23 mouse cellular contexts compared by ENCODE assay signal in genomic region chr6:107924200-107924735, GRCm38 (mm10).
DNase-seq lines count a peak whose midpoint lies in the region; ATAC-seq and TF ChIP-seq lines count a peak whose summit lies in the region.
"Had no signal": no experiment of that assay in that cellular context is flagged by ENCODE, and none has a peak within 500 bp of the region (broad histone marks: within the 10 kb centered on the region; RNA-seq: fewer than 3 reads in every experiment).

No protein-coding gene starts in this region.

- H3K27ac ChIP-seq in hindbrain, embryonic 12.5 days = peak overlapping the region; percentile 23; the same call in 1 of the 2 replicates
- H3K27ac ChIP-seq in hindbrain, embryonic 10.5 days = no peak overlapping the region
- H3K27ac ChIP-seq in hindbrain, embryonic 14.5 days = peak overlapping the region; percentile 38; the same call in 1 of the 2 replicates
- H3K27ac ChIP-seq in hindbrain, postnatal 0 days = peak overlapping the region; percentile 36; the same call in 1 of the 2 replicates
- no peak overlapping the region for H3K27ac ChIP-seq in midbrain, postnatal 0 days (ENCODE audit: low read depth, low read length)
- H3K27ac ChIP-seq in liver, embryonic 11.5 days (ENCODE audit: low read depth, low read length) = no peak overlapping the region
- H3K27ac ChIP-seq: heart, embryonic 15.5 days; intestine, embryonic 15.5 days; left cerebral cortex, adult 2 months; macrophage had no signal

- no peak overlapping the region; the same call in 1 of the 2 replicates for H3K4me2 ChIP-seq in hindbrain, embryonic 12.5 days (replicated peaks)
- no peak overlapping the region for H3K4me2 ChIP-seq in hindbrain, embryonic 14.5 days (replicated peaks)
- H3K4me2 ChIP-seq in hindbrain, postnatal 0 days (ENCODE audit: low read depth, low read length) = peak overlapping the region; percentile 24
- no peak overlapping the region for H3K4me2 ChIP-seq in midbrain, postnatal 0 days (ENCODE audit: low read depth, low read length, poor library complexity, severe bottlenecking)
- no peak overlapping the region for H3K4me2 ChIP-seq in liver, embryonic 11.5 days
- H3K4me2 ChIP-seq: heart, embryonic 15.5 days; intestine, embryonic 15.5 days had no signal

- no peak for DNase-seq in hindbrain, embryonic 10.5 days (ENCODE audit: low spot score)
- no peak for DNase-seq in hindbrain, embryonic 14.5 days (ENCODE audit: low spot score)
- peak; percentile 23 for DNase-seq in hindbrain, postnatal 0 days (ENCODE audit: low spot score)
- peak; percentile 17 for DNase-seq in midbrain, postnatal 0 days (ENCODE audit: low spot score)
- DNase-seq in right cerebral cortex, postnatal 36 days (ENCODE audit: low spot score in 2 of 2) = no peak
- no peak for DNase-seq in liver, embryonic 11.5 days (ENCODE audit: low spot score)
- DNase-seq: adrenal gland, adult 8-10 months; B cell, adult 2 months; cerebellum, adult 18-20 months; heart, postnatal 4 days; kidney, adult 8-10 months; kidney, postnatal 10 days; liver, postnatal 0 days; right cerebral cortex, postnatal 14 days; spleen, adult 18-20 months; thymus, postnatal 25 days had no signal

- whole genome bisulfite sequencing in hindbrain, embryonic 12.5 days = 73% methylated on average over 7 of the region's 7 CpGs
- 83% methylated on average over 7 of the region's 7 CpGs for WGBS in hindbrain, embryonic 10.5 days
- WGBS in hindbrain, embryonic 14.5 days = 41% methylated on average over 7 of the region's 7 CpGs
- WGBS in hindbrain, postnatal 0 days = 45% methylated on average over 7 of the region's 7 CpGs
- 53% methylated on average over 7 of the region's 7 CpGs for WGBS in midbrain, postnatal 0 days
- 75% methylated on average over 7 of the region's 7 CpGs for WGBS in liver, embryonic 11.5 days

- no peak overlapping the region for H3K4me3 ChIP-seq in hindbrain, embryonic 12.5 days
- H3K4me3 ChIP-seq in hindbrain, embryonic 10.5 days = no peak overlapping the region
- no peak overlapping the region for H3K4me3 ChIP-seq in hindbrain, embryonic 14.5 days (replicated peaks; ENCODE audit: low read length)
- H3K4me3 ChIP-seq in hindbrain, postnatal 0 days (ENCODE audit: low read length) = no peak overlapping the region
- H3K4me3 ChIP-seq in midbrain, postnatal 0 days (ENCODE audit: low read depth, low read length) = no peak overlapping the region
- no peak overlapping the region for H3K4me3 ChIP-seq in liver, embryonic 11.5 days (ENCODE audit: low read depth, low read length)
- H3K4me3 ChIP-seq: heart, embryonic 15.5 days; intestine, embryonic 15.5 days; left cerebral cortex, adult 2 months had no signal

- no peaks in the 10 kb centered on the region for H3K27me3 ChIP-seq in hindbrain, embryonic 12.5 days
- H3K27me3 ChIP-seq in hindbrain, embryonic 10.5 days (ENCODE audit: insufficient read depth, poor library complexity, severe bottlenecking) = no peaks in the 10 kb centered on the region
- H3K27me3 ChIP-seq in hindbrain, embryonic 14.5 days (ENCODE audit: control insufficient read depth, insufficient read depth, low read length) = no peaks in the 10 kb centered on the region
- H3K27me3 ChIP-seq in hindbrain, postnatal 0 days (ENCODE audit: insufficient read depth, low read length) = no peaks in the 10 kb centered on the region
- no peaks in the 10 kb centered on the region for H3K27me3 ChIP-seq in midbrain, postnatal 0 days (ENCODE audit: insufficient read depth, low read length)
- no peaks in the 10 kb centered on the region for H3K27me3 ChIP-seq in liver, embryonic 11.5 days (replicated peaks; ENCODE audit: control insufficient read depth, insufficient read depth, low read length)
- H3K27me3 ChIP-seq: heart, embryonic 15.5 days; intestine, embryonic 15.5 days had no signal

- no peaks in the 10 kb centered on the region for H3K4me1 ChIP-seq in hindbrain, embryonic 12.5 days
- no peaks in the 10 kb centered on the region for H3K4me1 ChIP-seq in hindbrain, embryonic 10.5 days (replicated peaks)
- H3K4me1 ChIP-seq in hindbrain, embryonic 14.5 days (replicated peaks; ENCODE audit: control insufficient read depth, insufficient read depth, low read length) = no peaks in the 10 kb centered on the region
- no peaks in the 10 kb centered on the region for H3K4me1 ChIP-seq in hindbrain, postnatal 0 days (ENCODE audit: insufficient read depth, low read length)
- no peaks in the 10 kb centered on the region for H3K4me1 ChIP-seq in midbrain, postnatal 0 days (ENCODE audit: insufficient read depth, low read length)
- H3K4me1 ChIP-seq in liver, embryonic 11.5 days (replicated peaks; ENCODE audit: control insufficient read depth, insufficient read depth, low read length) = no peaks in the 10 kb centered on the region
- H3K4me1 ChIP-seq: heart, embryonic 15.5 days; intestine, embryonic 15.5 days had no signal

- H3K9ac ChIP-seq in hindbrain, embryonic 12.5 days = no peak overlapping the region
- H3K9ac ChIP-seq in hindbrain, embryonic 14.5 days = no peak overlapping the region
- no peak overlapping the region for H3K9ac ChIP-seq in hindbrain, postnatal 0 days (replicated peaks; ENCODE audit: low read length)
- H3K9ac ChIP-seq in midbrain, postnatal 0 days (replicated peaks; ENCODE audit: low read length, poor library complexity, severe bottlenecking) = no peak overlapping the region
- H3K9ac ChIP-seq in liver, embryonic 11.5 days (ENCODE audit: low read depth, low read length) = no peak overlapping the region
- H3K9ac ChIP-seq: heart, embryonic 15.5 days; intestine, embryonic 15.5 days; liver, postnatal 0 days had no signal

- H3K9me3 ChIP-seq in hindbrain, embryonic 12.5 days (replicated peaks) = no peaks in the 10 kb centered on the region
- H3K9me3 ChIP-seq in hindbrain, embryonic 10.5 days = no peaks in the 10 kb centered on the region
- no peaks in the 10 kb centered on the region for H3K9me3 ChIP-seq in hindbrain, embryonic 14.5 days (ENCODE audit: control insufficient read depth, low read length)
- H3K9me3 ChIP-seq in hindbrain, postnatal 0 days (ENCODE audit: low read length) = no peaks in the 10 kb centered on the region
- H3K9me3 ChIP-seq in midbrain, postnatal 0 days (ENCODE audit: low read length) = no peaks in the 10 kb centered on the region
- no peaks in the 10 kb centered on the region for H3K9me3 ChIP-seq in liver, embryonic 11.5 days (ENCODE audit: control insufficient read depth, low read length)
- H3K9me3 ChIP-seq: heart, embryonic 15.5 days; intestine, embryonic 15.5 days had no signal

- no peak for TF ChIP-seq CTCF in hindbrain, postnatal 0 days (IDR thresholded peaks at IDR 0.05; ENCODE audit: low read depth)
- no peak for TF ChIP-seq CTCF in midbrain, postnatal 0 days (IDR thresholded peaks at IDR 0.05)

- H3K36me3 ChIP-seq in hindbrain, embryonic 12.5 days = no peaks in the 10 kb centered on the region
- H3K36me3 ChIP-seq in hindbrain, embryonic 10.5 days = no peaks in the 10 kb centered on the region
- no peaks in the 10 kb centered on the region for H3K36me3 ChIP-seq in hindbrain, embryonic 14.5 days (replicated peaks; ENCODE audit: control insufficient read depth, insufficient read depth)
- H3K36me3 ChIP-seq in hindbrain, postnatal 0 days (ENCODE audit: insufficient read depth, low read length) = no peaks in the 10 kb centered on the region
- H3K36me3 ChIP-seq in midbrain, postnatal 0 days (ENCODE audit: insufficient read depth, low read length) = no peaks in the 10 kb centered on the region
- H3K36me3 ChIP-seq in liver, embryonic 11.5 days (ENCODE audit: control insufficient read depth, insufficient read depth, low read length) = no peaks in the 10 kb centered on the region
- H3K36me3 ChIP-seq: G1E; heart, embryonic 15.5 days; intestine, embryonic 15.5 days had no signal

- ATAC-seq in hindbrain, embryonic 12.5 days (ENCODE audit: low FRiP score) = peak; percentile 30
- ATAC-seq in hindbrain, embryonic 14.5 days (ENCODE audit: low FRiP score) = peak; percentile 19
- ATAC-seq in hindbrain, postnatal 0 days = 0 out of 2 replicates have a peak, but pooled peaks have one; percentile 21
- ATAC-seq in midbrain, postnatal 0 days (ENCODE audit: low FRiP score) = no peak
- ATAC-seq in liver, embryonic 11.5 days (replicated peaks; ENCODE audit: low FRiP score) = no peak
- ATAC-seq: intestine, embryonic 15.5 days; liver, postnatal 0 days; lung, postnatal 0 days had no signal

Comparison
In these comparisons a context has a peak if more than half of its experiments do, and no peak if none do; other contexts are left out.
1. H3K27ac ChIP-seq: peak in hindbrain, embryonic 12.5 days (single experiment), hindbrain, embryonic 14.5 days (single experiment) and hindbrain, postnatal 0 days (single experiment); none in hindbrain, embryonic 10.5 days (single experiment), midbrain, postnatal 0 days (single experiment) and liver, embryonic 11.5 days (single experiment).
2. DNase-seq: peak in hindbrain, postnatal 0 days (single experiment) and midbrain, postnatal 0 days (single experiment); none in hindbrain, embryonic 10.5 days (single experiment), hindbrain, embryonic 14.5 days (single experiment), right cerebral cortex, postnatal 36 days (0 of 2) and liver, embryonic 11.5 days (single experiment).
3. ATAC-seq: peak in hindbrain, embryonic 12.5 days (single experiment), hindbrain, embryonic 14.5 days (single experiment) and hindbrain, postnatal 0 days (single experiment); none in midbrain, postnatal 0 days (single experiment) and liver, embryonic 11.5 days (single experiment).